Mouse (Mus musculus): Measurements from ENCODE around the gene Ltbp3. TPM values are rescaled to one million over a fixed set of nuclear protein-coding genes. Genes with fewer than 3 reads are reported as not detected.

Ltbp3 gene
- polyA plus RNA-seq, 1 experiment = 8.1 TPM

DNA sequence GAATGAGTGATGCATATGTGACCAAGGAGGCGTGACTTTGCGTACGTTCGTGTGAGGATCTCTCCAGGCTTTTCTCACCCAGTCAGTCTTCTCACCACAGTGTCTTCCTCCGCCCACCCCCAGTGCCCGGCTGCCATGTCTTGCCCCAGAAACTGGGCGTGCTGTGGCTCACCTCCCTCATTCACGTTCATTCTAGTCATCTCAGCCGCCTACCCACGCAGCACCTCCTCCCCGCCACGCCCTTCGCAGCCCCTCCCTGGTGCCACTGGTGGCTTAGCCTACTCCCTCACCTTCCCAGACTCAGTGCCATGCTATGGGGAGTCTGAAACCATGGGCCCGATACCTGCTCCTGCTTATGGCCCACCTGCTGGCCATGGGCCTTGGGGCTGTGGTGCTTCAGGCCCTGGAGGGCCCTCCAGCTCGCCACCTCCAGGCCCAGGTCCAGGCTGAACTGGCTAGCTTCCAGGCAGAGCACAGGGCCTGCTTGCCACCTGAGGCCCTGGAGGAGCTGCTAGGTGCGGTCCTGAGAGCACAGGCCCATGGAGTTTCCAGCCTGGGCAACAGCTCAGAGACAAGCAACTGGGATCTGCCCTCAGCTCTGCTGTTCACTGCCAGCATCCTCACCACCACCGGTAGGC lies 36.4 kb upstream of the Ltbp3 start, which contains the start of gene Kcnk7:
Kcnk7 (plus strand) TSS at position 205 of the 638 bp plus-strand sequence.
- H3K27ac ChIP-seq (ENCODE audit: control insufficient read depth, insufficient read depth, low read depth, low read length) = peak within 1 kb of the TSS; percentile 34; the same call in 1 of the 2 replicates
- H3K4me3 ChIP-seq (ENCODE audit: control insufficient read depth, low read depth, low read length) = no peak within 1 kb of the TSS
- H3K27me3 ChIP-seq (ENCODE audit: control insufficient read depth, insufficient read depth, low read length) = no peaks in the 10 kb centered on the region
- H3K36me3 ChIP-seq (ENCODE audit: control insufficient read depth, insufficient read depth, low read length) = peaks cover 1% of the 10 kb centered on the region
- H3K4me1 ChIP-seq (ENCODE audit: control insufficient read depth, insufficient read depth, low read length) = 0 out of 2 replicates have a peak, but pooled peaks cover 3% of the 10 kb centered on the region
- TF ChIP-seq POLR2A (IDR thresholded peaks at IDR 0.05; ENCODE audit: control insufficient read depth, low read depth, low read length) (no peak), CTCF (IDR thresholded peaks at IDR 0.05; ENCODE audit: control insufficient read depth, insufficient read depth, insufficient replicate concordance, low read depth, low read length) (no peak)

DNA sequence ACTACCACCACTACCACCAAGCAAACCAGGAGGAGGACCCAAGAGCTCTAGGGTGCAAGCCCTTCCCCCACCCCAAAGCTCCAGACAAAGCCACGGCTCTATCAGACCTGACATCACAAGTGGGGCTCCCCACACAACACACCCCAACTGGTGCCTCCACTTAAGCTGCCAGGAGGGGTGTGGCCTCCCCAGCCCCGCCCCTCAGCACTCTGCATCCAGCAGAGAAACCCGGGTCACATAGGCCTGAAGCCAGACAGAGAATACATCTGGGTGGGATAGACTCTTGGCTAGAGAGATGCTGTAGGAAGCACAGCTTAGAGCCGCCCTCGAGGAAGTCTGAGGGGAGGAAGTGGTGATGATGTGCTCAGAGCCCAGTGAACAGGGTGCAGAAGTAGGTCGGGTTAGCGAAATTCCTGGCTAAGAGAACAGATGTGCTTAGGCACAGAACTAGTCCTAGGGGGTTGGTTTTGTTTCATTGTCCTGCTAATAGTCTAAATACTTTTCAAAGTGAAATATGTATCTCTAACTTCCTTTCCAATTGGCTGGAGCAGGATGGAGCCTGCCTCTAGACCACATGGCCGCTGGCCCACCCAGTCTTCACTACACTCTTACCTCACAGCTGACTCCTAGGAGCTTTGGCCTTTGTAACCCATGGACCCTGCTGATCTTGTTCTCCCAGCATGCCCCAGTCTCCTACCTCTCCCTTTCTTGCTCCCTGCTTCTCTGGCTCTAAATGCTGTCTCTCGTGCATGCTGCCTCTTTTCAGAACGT lies 35.7 kb upstream of the Ltbp3 start:
- Histone ChIP-seq H3K4me1 (ENCODE audit: control insufficient read depth, insufficient read depth, low read length) (0 out of 2 replicates have a peak, but pooled peaks cover 3% of the 10 kb centered on the region), H3K4me3 (ENCODE audit: control insufficient read depth, low read depth, low read length) (no peak overlapping the region), H3K27ac (ENCODE audit: control insufficient read depth, insufficient read depth, low read depth, low read length) (peak overlapping the region; percentile 34; the same call in 1 of the 2 replicates), H3K27me3 (ENCODE audit: control insufficient read depth, insufficient read depth, low read length) (no peaks in the 10 kb centered on the region), H3K36me3 (ENCODE audit: control insufficient read depth, insufficient read depth, low read length) (peaks cover 1% of the 10 kb centered on the region)
- TF ChIP-seq CTCF (IDR thresholded peaks at IDR 0.05; ENCODE audit: control insufficient read depth, insufficient read depth, insufficient replicate concordance, low read depth, low read length) (no peak), POLR2A (IDR thresholded peaks at IDR 0.05; ENCODE audit: control insufficient read depth, low read depth, low read length) (no peak)

DNA sequence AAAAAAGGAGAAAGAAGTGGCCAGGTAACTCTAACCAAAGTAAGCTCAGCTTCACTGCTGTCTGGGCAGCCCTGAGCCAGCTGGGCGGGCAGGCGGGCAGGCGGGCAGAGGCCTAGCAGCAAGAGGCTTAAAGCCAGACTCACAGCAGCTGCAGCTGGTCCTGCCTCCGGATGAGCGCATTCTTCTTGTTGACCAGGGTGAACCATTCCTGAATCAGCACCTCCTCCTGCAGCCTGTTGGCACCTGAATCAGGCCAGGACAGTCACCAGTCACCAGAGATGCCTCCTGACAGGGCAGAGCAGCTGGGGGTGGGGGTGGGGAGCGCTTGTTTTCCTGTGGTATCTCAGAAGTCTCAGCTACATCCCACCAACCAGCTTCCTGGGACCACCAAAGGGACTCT lies 30.6 kb upstream of the Ltbp3 start:
- H3K27me3 ChIP-seq (ENCODE audit: control insufficient read depth, insufficient read depth, low read length) = no peaks in the 10 kb centered on the region
- no peak overlapping the region for H3K27ac ChIP-seq (ENCODE audit: control insufficient read depth, insufficient read depth, low read depth, low read length)
- no peaks in the 10 kb centered on the region; the same call in 1 of the 2 replicates for H3K36me3 ChIP-seq (ENCODE audit: control insufficient read depth, insufficient read depth, low read length)
- peaks cover 12% of the 10 kb centered on the region for H3K4me1 ChIP-seq (ENCODE audit: control insufficient read depth, insufficient read depth, low read length)
- H3K4me3 ChIP-seq (ENCODE audit: control insufficient read depth, low read depth, low read length) = no peak overlapping the region
- TF ChIP-seq CTCF (IDR thresholded peaks at IDR 0.05; ENCODE audit: control insufficient read depth, insufficient read depth, insufficient replicate concordance, low read depth, low read length) (no peak), POLR2A (IDR thresholded peaks at IDR 0.05; ENCODE audit: control insufficient read depth, low read depth, low read length) (no peak)

- H3K36me3 ChIP-seq (ENCODE audit: control insufficient read depth, insufficient read depth, low read length) = no peaks in the 10 kb centered on the region; the same call in 1 of the 2 replicates
Observed at GRCm38 (mm10) chr19:5710581-5710980, 30.1 kb upstream of the Ltbp3 start.

GRCm38 (mm10) chr19:5711218-5711617 lies 29.5 kb upstream of the Ltbp3 start:
- Histone ChIP-seq H3K27ac (ENCODE audit: control insufficient read depth, insufficient read depth, low read depth, low read length) (no peak overlapping the region), H3K27me3 (ENCODE audit: control insufficient read depth, insufficient read depth, low read length) (no peaks in the 10 kb centered on the region), H3K36me3 (ENCODE audit: control insufficient read depth, insufficient read depth, low read length) (no peaks in the 10 kb centered on the region; the same call in 1 of the 2 replicates), H3K4me1 (ENCODE audit: control insufficient read depth, insufficient read depth, low read length) (peaks cover 19% of the 10 kb centered on the region), H3K4me3 (ENCODE audit: control insufficient read depth, low read depth, low read length) (no peak overlapping the region)
- TF ChIP-seq POLR2A (IDR thresholded peaks at IDR 0.05; ENCODE audit: control insufficient read depth, low read depth, low read length) (no peak), CTCF (IDR thresholded peaks at IDR 0.05; ENCODE audit: control insufficient read depth, insufficient read depth, insufficient replicate concordance, low read depth, low read length) (peak; percentile 43; the same call in 1 of the 2 replicates)

More at GRCm38 (mm10) chr19:5710581-5710980, 30.1 kb upstream of the Ltbp3 start:
- Histone ChIP-seq H3K4me3 (ENCODE audit: control insufficient read depth, low read depth, low read length) (no peak overlapping the region), H3K27ac (ENCODE audit: control insufficient read depth, insufficient read depth, low read depth, low read length) (no peak overlapping the region), H3K27me3 (ENCODE audit: control insufficient read depth, insufficient read depth, low read length) (no peaks in the 10 kb centered on the region), H3K4me1 (ENCODE audit: control insufficient read depth, insufficient read depth, low read length) (peaks cover 13% of the 10 kb centered on the region)
- TF ChIP-seq POLR2A (IDR thresholded peaks at IDR 0.05; ENCODE audit: control insufficient read depth, low read depth, low read length) = no peak
- no peak for TF ChIP-seq CTCF (IDR thresholded peaks at IDR 0.05; ENCODE audit: control insufficient read depth, insufficient read depth, insufficient replicate concordance, low read depth, low read length)

GRCm38 (mm10) chr19:5711907-5712460 lies 28.7 kb upstream of the Ltbp3 start:
- Histone ChIP-seq H3K4me3 (ENCODE audit: control insufficient read depth, low read depth, low read length) (no peak overlapping the region), H3K4me1 (ENCODE audit: control insufficient read depth, insufficient read depth, low read length) (peaks cover 20% of the 10 kb centered on the region), H3K27me3 (ENCODE audit: control insufficient read depth, insufficient read depth, low read length) (no peaks in the 10 kb centered on the region), H3K27ac (ENCODE audit: control insufficient read depth, insufficient read depth, low read depth, low read length) (no peak overlapping the region), H3K36me3 (ENCODE audit: control insufficient read depth, insufficient read depth, low read length) (no peaks in the 10 kb centered on the region; the same call in 1 of the 2 replicates)
- TF ChIP-seq POLR2A (IDR thresholded peaks at IDR 0.05; ENCODE audit: control insufficient read depth, low read depth, low read length) (no peak), CTCF (IDR thresholded peaks at IDR 0.05; ENCODE audit: control insufficient read depth, insufficient read depth, insufficient replicate concordance, low read depth, low read length) (no peak)

- no peak for TF ChIP-seq CTCF (IDR thresholded peaks at IDR 0.05; ENCODE audit: control insufficient read depth, insufficient read depth, insufficient replicate concordance, low read depth, low read length)
- no peak for TF ChIP-seq POLR2A (IDR thresholded peaks at IDR 0.05; ENCODE audit: control insufficient read depth, low read depth, low read length)
- Histone ChIP-seq H3K27me3 (ENCODE audit: control insufficient read depth, insufficient read depth, low read length) (no peaks in the 10 kb centered on the region), H3K4me3 (ENCODE audit: control insufficient read depth, low read depth, low read length) (no peak overlapping the region), H3K36me3 (ENCODE audit: control insufficient read depth, insufficient read depth, low read length) (no peaks in the 10 kb centered on the region; the same call in 1 of the 2 replicates), H3K27ac (ENCODE audit: control insufficient read depth, insufficient read depth, low read depth, low read length) (no peak overlapping the region), H3K4me1 (ENCODE audit: control insufficient read depth, insufficient read depth, low read length) (peaks cover 20% of the 10 kb centered on the region)
Observed at GRCm38 (mm10) chr19:5713255-5713654, 27.4 kb upstream of the Ltbp3 start.

Measured in testis, adult 2 months (tissue).